Mouse (Mus musculus): ENCODE results near the gene Asic4. TPM values are rescaled to one million over a fixed set of nuclear protein-coding genes. Genes with fewer than 3 reads are reported as not detected.

Asic4 gene
- polyA plus RNA-seq, 1 experiment, result 0.02 TPM

DNA sequence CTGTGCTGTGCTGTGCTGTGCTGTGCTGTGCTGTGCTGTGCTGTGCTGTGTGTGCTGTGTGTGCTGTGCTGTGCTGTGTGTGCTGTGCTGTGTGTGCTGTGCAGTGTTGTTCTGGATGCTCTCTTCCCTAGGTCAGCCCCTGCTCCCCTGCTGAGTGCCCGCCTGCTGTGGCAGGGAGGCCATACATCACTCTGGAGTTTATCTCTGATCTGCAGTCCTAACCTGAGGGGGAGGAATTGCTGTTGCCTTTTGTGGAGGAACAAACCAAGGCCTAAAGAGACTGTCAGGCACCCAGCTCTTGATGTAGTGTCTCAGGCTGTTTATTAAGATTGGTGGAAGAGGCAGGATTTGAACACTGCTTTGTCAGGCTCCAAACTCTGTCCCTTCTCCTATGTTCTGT, 12.4 kb downstream of the Asic4 start:
- DNase-seq (ENCODE audit: low read depth in 1 of 2, low spot score in 2 of 2), result no peak
- no peaks in the 10 kb centered on the region for H3K36me3 ChIP-seq (ENCODE audit: control insufficient read depth, insufficient read depth, low read length)
- H3K4me1 ChIP-seq (ENCODE audit: control insufficient read depth, insufficient read depth, insufficient read length), result peaks cover 5% of the 10 kb centered on the region; the same call in 1 of the 2 replicates
- no peak overlapping the region for H3K4me3 ChIP-seq (ENCODE audit: extremely low read depth, insufficient read depth, insufficient read length)
- TF ChIP-seq CTCF (IDR thresholded peaks at IDR 0.05; ENCODE audit: extremely low read depth, insufficient read depth, insufficient read length, insufficient replicate concordance) (no peak), POLR2A (IDR thresholded peaks at IDR 0.05; ENCODE audit: low read depth, low read length) (no peak)
- WGBS, result 26% methylated on average over 1 of the region's 1 CpGs
- H3K27me3 ChIP-seq (ENCODE audit: control insufficient read depth, insufficient read depth, low read length), result peaks cover 12% of the 10 kb centered on the region
- H3K27ac ChIP-seq (ENCODE audit: insufficient read depth, low read length), result no peak overlapping the region

GRCm38 (mm10) chr1:75463652-75464204, 13.5 kb downstream of the Asic4 start:
- no peaks in the 10 kb centered on the region for H3K4me1 ChIP-seq (ENCODE audit: control insufficient read depth, insufficient read depth, insufficient read length)
- no peak for TF ChIP-seq POLR2A (IDR thresholded peaks at IDR 0.05; ENCODE audit: low read depth, low read length)
- TF ChIP-seq CTCF (IDR thresholded peaks at IDR 0.05; ENCODE audit: extremely low read depth, insufficient read depth, insufficient read length, insufficient replicate concordance), result no peak
- WGBS, result 75% methylated on average over 5 of the region's 5 CpGs
- H3K27ac ChIP-seq (ENCODE audit: insufficient read depth, low read length), result no peak overlapping the region
- 0 out of 2 replicates have a peak, but pooled peaks cover 4% of the 10 kb centered on the region for H3K27me3 ChIP-seq (ENCODE audit: control insufficient read depth, insufficient read depth, low read length)
- H3K4me3 ChIP-seq (ENCODE audit: extremely low read depth, insufficient read depth, insufficient read length), result no peak overlapping the region
- no peaks in the 10 kb centered on the region for H3K36me3 ChIP-seq (ENCODE audit: control insufficient read depth, insufficient read depth, low read length)
- no peak for DNase-seq (ENCODE audit: low read depth in 1 of 2, low spot score in 2 of 2)

GRCm38 (mm10) chr1:75467215-75467927, 17.1 kb downstream of the Asic4 start:
- WGBS, result 11% methylated on average over 14 of the region's 14 CpGs
- no peak for TF ChIP-seq POLR2A (IDR thresholded peaks at IDR 0.05; ENCODE audit: low read depth, low read length)
- peak; percentile 84; the same call in 1 of the 2 replicates for TF ChIP-seq CTCF (IDR thresholded peaks at IDR 0.05; ENCODE audit: extremely low read depth, insufficient read depth, insufficient read length, insufficient replicate concordance)
- Histone ChIP-seq H3K4me3 (ENCODE audit: extremely low read depth, insufficient read depth, insufficient read length) (no peak overlapping the region), H3K4me1 (ENCODE audit: control insufficient read depth, insufficient read depth, insufficient read length) (no peaks in the 10 kb centered on the region), H3K27me3 (ENCODE audit: control insufficient read depth, insufficient read depth, low read length) (no peaks in the 10 kb centered on the region), H3K27ac (ENCODE audit: insufficient read depth, low read length) (no peak overlapping the region), H3K36me3 (ENCODE audit: control insufficient read depth, insufficient read depth, low read length) (no peaks in the 10 kb centered on the region)
- peak; percentile 36 to 48 for DNase-seq (ENCODE audit: low read depth in 1 of 2, low spot score in 2 of 2)

DNA sequence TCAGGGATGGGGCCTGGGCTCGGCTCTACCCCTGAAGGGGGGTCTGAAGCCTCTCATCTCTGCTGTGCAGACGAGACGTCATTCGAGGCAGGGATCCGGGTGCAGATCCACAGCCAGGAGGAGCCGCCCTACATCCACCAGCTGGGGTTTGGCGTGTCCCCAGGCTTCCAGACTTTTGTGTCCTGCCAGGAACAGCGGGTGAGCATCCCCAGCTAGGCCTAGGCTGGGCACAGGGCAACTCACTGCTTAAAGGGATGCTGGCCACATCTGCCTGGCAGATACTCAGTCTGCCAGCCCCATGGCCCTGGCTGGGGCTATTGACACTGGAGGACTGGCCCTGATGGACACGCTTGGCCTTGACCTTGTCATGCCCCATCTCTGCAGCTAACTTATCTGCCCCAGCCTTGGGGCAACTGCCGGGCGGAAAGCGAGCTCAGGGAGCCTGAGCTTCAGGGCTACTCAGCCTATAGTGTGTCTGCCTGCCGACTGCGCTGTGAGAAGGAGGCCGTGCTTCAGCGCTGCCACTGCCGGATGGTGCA, 19.1 kb downstream of the Asic4 start:
- DNase-seq (ENCODE audit: low read depth in 1 of 2, low spot score in 2 of 2), result no peak

DNA sequence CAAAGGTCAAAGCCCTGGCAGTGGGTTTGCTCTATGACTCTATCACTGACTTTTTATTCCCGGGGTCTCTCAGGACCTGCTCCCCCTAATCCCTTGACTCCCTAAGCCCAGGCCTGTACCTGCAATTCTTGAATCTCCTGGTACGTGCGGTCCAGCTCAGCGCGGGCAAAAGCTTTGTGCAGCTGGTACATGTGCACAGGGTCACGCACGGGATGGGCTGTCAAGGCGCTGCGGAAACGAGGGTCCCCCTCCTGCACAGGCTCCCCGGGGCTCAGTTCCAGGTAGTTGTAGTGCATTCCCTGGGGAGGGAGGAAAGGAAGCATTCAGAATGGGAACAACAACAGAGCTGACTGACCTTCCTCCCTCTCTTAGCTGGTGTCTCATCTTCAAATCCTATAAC, 26.2 kb downstream of the Asic4 start:
- Histone ChIP-seq H3K36me3 (ENCODE audit: control insufficient read depth, insufficient read depth, low read length) (peaks cover 16% of the 10 kb centered on the region), H3K4me3 (ENCODE audit: extremely low read depth, insufficient read depth, insufficient read length) (no peak overlapping the region), H3K4me1 (ENCODE audit: control insufficient read depth, insufficient read depth, insufficient read length) (peaks cover 19% of the 10 kb centered on the region), H3K27me3 (ENCODE audit: control insufficient read depth, insufficient read depth, low read length) (no peaks in the 10 kb centered on the region), H3K27ac (ENCODE audit: insufficient read depth, low read length) (no peak overlapping the region)
- no peak for DNase-seq (ENCODE audit: low read depth in 1 of 2, low spot score in 2 of 2)
- TF ChIP-seq POLR2A (IDR thresholded peaks at IDR 0.05; ENCODE audit: low read depth, low read length) (no peak), CTCF (IDR thresholded peaks at IDR 0.05; ENCODE audit: extremely low read depth, insufficient read depth, insufficient read length, insufficient replicate concordance) (no peak)
- WGBS, result 93% methylated on average over 11 of the region's 11 CpGs

More for the DNA sequence above, 19.1 kb downstream of the Asic4 start:
- Histone ChIP-seq H3K4me1 (ENCODE audit: control insufficient read depth, insufficient read depth, insufficient read length) (no peaks in the 10 kb centered on the region), H3K4me3 (ENCODE audit: extremely low read depth, insufficient read depth, insufficient read length) (no peak overlapping the region), H3K36me3 (ENCODE audit: control insufficient read depth, insufficient read depth, low read length) (0 out of 2 replicates have a peak, but pooled peaks cover 2% of the 10 kb centered on the region), H3K27me3 (ENCODE audit: control insufficient read depth, insufficient read depth, low read length) (no peaks in the 10 kb centered on the region), H3K27ac (ENCODE audit: insufficient read depth, low read length) (no peak overlapping the region)
- no peak for TF ChIP-seq POLR2A (IDR thresholded peaks at IDR 0.05; ENCODE audit: low read depth, low read length)
- 80% methylated on average over 17 of the region's 17 CpGs for WGBS

GRCm38 (mm10) chr1:75477264-75477965, 27.2 kb downstream of the Asic4 start:
- peak; percentile 54 to 84 for DNase-seq (ENCODE audit: low read depth in 1 of 2, low spot score in 2 of 2)
- H3K4me3 ChIP-seq (ENCODE audit: extremely low read depth, insufficient read depth, insufficient read length), result no peak overlapping the region; the same call in 1 of the 2 replicates
- no peaks in the 10 kb centered on the region for H3K27me3 ChIP-seq (ENCODE audit: control insufficient read depth, insufficient read depth, low read length)
- 10% methylated on average over 35 of the region's 35 CpGs for WGBS
- no peak overlapping the region for H3K27ac ChIP-seq (ENCODE audit: insufficient read depth, low read length)
- TF ChIP-seq CTCF (IDR thresholded peaks at IDR 0.05; ENCODE audit: extremely low read depth, insufficient read depth, insufficient read length, insufficient replicate concordance) (peak; percentile 74), POLR2A (IDR thresholded peaks at IDR 0.05; ENCODE audit: low read depth, low read length) (no peak)
- peaks cover 19% of the 10 kb centered on the region for H3K4me1 ChIP-seq (ENCODE audit: control insufficient read depth, insufficient read depth, insufficient read length)
- H3K36me3 ChIP-seq (ENCODE audit: control insufficient read depth, insufficient read depth, low read length), result peaks cover 16% of the 10 kb centered on the region
